Comparison of ENCODE assay signal across 12 mouse cellular contexts in genomic region chrX:67924769-67925470, GRCm38 (mm10). TPM values are rescaled to one million over a fixed set of nuclear protein-coding genes. Genes with fewer than 3 reads are reported as not detected.
DNase-seq lines count a peak whose midpoint lies in the region; ATAC-seq lines count a peak whose summit lies in the region.
"Had no signal": no experiment of that assay in that cellular context is flagged by ENCODE, and none has a peak within 500 bp of the region (broad histone marks: within the 10 kb centered on the region; RNA-seq: fewer than 3 reads in every experiment).

No protein-coding gene starts in this region.

- no peaks in the 10 kb centered on the region for H3K4me1 ChIP-seq in neural tube, embryonic 15.5 days
- H3K4me1 ChIP-seq in hindbrain, embryonic 12.5 days, result no peaks in the 10 kb centered on the region
- H3K4me1 ChIP-seq: limb, embryonic 12.5 days had no signal

- ATAC-seq in neural tube, embryonic 15.5 days (ENCODE audit: low FRiP score), result no peak
- no peak for ATAC-seq in hindbrain, embryonic 12.5 days (ENCODE audit: low FRiP score)
- ATAC-seq in monocyte, adult 5-6 weeks (replicated peaks; ENCODE audit: insufficient number of reproducible peaks, low FRiP score, low TSS enrichment, poor library complexity, severe bottlenecking), result no peak

- H3K9ac ChIP-seq in neural tube, embryonic 15.5 days (replicated peaks), result no peak overlapping the region
- no peak overlapping the region for H3K9ac ChIP-seq in hindbrain, embryonic 12.5 days
- H3K9ac ChIP-seq: limb, embryonic 12.5 days had no signal

- DNase-seq in adrenal gland, postnatal 14 days, result peak; percentile 7
- no peak for DNase-seq in adrenal gland, adult 18-20 months (ENCODE audit: low spot score in 2 of 2)
- peak; percentile 9 for DNase-seq in neural tube, embryonic 10.5 days (ENCODE audit: extremely low spot score, low spot score)
- peak; percentile 53 to 63 for DNase-seq in cerebellum, postnatal 25 days
- DNase-seq in kidney, postnatal 10 days, result peak; percentile 6

- no peak overlapping the region for H3K4me3 ChIP-seq in neural tube, embryonic 15.5 days (replicated peaks)
- H3K4me3 ChIP-seq in hindbrain, embryonic 12.5 days, result no peak overlapping the region
- H3K4me3 ChIP-seq: erythroblast, embryonic 14.5 days; limb, embryonic 12.5 days had no signal

- no peaks in the 10 kb centered on the region for H3K36me3 ChIP-seq in neural tube, embryonic 15.5 days
- no peaks in the 10 kb centered on the region for H3K36me3 ChIP-seq in hindbrain, embryonic 12.5 days
- H3K36me3 ChIP-seq: limb, embryonic 12.5 days had no signal

- no peak overlapping the region for H3K27ac ChIP-seq in neural tube, embryonic 15.5 days (replicated peaks)
- no peak overlapping the region for H3K27ac ChIP-seq in hindbrain, embryonic 12.5 days
- H3K27ac ChIP-seq: limb, embryonic 12.5 days had no signal

- no peak overlapping the region for H3K4me2 ChIP-seq in neural tube, embryonic 15.5 days
- no peak overlapping the region for H3K4me2 ChIP-seq in hindbrain, embryonic 12.5 days (replicated peaks)
- H3K4me2 ChIP-seq: limb, embryonic 12.5 days had no signal

- WGBS in neural tube, embryonic 15.5 days, result 82% methylated on average over 1 of the region's 1 CpGs
- WGBS in hindbrain, embryonic 12.5 days, result 79% methylated on average over 1 of the region's 1 CpGs

- no peaks in the 10 kb centered on the region for H3K27me3 ChIP-seq in neural tube, embryonic 15.5 days (replicated peaks)
- H3K27me3 ChIP-seq in hindbrain, embryonic 12.5 days, result no peaks in the 10 kb centered on the region
- H3K27me3 ChIP-seq: limb, embryonic 12.5 days had no signal

- H3K9me3 ChIP-seq in neural tube, embryonic 15.5 days (replicated peaks), result no peaks in the 10 kb centered on the region
- no peaks in the 10 kb centered on the region for H3K9me3 ChIP-seq in hindbrain, embryonic 12.5 days (replicated peaks)
- H3K9me3 ChIP-seq: limb, embryonic 12.5 days had no signal

RNA-seq across cellular contexts. Expression of gene 4933436I01Rik, which starts 3.7 kb away (rescaled TPM):
- not detected in 2 replicates for total RNA-seq in adrenal gland, postnatal 14 days (2021)
- total RNA-seq in adrenal gland, adult 18-20 months (2021), result not detected
- polyA plus RNA-seq in neural tube, embryonic 15.5 days (2015; fragmentation: Nextera tagmentation; extraction: Ambion mirVana), result not detected in 2 replicates
- polyA plus RNA-seq in hindbrain, embryonic 12.5 days (2016; fragmentation: Nextera tagmentation; extraction: Ambion mirVana), result not detected in 2 replicates
- total RNA-seq in monocyte, adult 5-6 weeks (2017), result not detected in 3 replicates
- total RNA-seq: gastrocnemius, postnatal 4 days had no signal
- polyA plus RNA-seq: erythroblast, embryonic 14.5 days; intestine, embryonic 14.5 days; limb, embryonic 12.5 days had no signal

Comparison
In these comparisons a context has a peak if more than half of its experiments do, and no peak if none do; other contexts are left out.
1. DNase-seq: peak in adrenal gland, postnatal 14 days (single experiment), neural tube, embryonic 10.5 days (single experiment), cerebellum, postnatal 25 days (2 of 2) and kidney, postnatal 10 days (single experiment); none in adrenal gland, adult 18-20 months (0 of 2).